1 mouse cellular context compared by ENCODE assay signal in genomic region chr19:10356845-10357503, GRCm38 (mm10).
TF ChIP-seq lines count a peak whose summit lies in the region.

No protein-coding gene starts in this region.

TF ChIP-seq in CH12.LX, 34 proteins besides CTCF, POLR2A, EP300 and RAD21 (continued from another document):
- TF ChIP-seq RCOR1 (conservative IDR thresholded peaks at IDR 0.05; ENCODE audit: low read depth, low read length), result no peak
- no peak for TF ChIP-seq GABPA (IDR thresholded peaks at IDR 0.05; ENCODE audit: insufficient replicate concordance, low read depth, low read length)
- TF ChIP-seq TBP (conservative IDR thresholded peaks at IDR 0.05; ENCODE audit: low read depth, low read length), result no peak
- no peak for TF ChIP-seq POLR2AphosphoS2 (IDR thresholded peaks at IDR 0.05; ENCODE audit: low read depth, low read length)
- no peak for TF ChIP-seq MAX (IDR thresholded peaks at IDR 0.05; ENCODE audit: low read length)
- no peak for TF ChIP-seq CHD1 (IDR thresholded peaks at IDR 0.05; ENCODE audit: low read depth, low read length)
